Mouse (Mus musculus) intestine, postnatal 0 days (tissue): ENCODE measurements around the gene Nhlrc3. TPM values are rescaled to one million over a fixed set of nuclear protein-coding genes. Genes with fewer than 3 reads are reported as not detected.

ENCODE experiments used
- ATAC-seq: fragments of 200-750 bp; cut with Nextera tagmentation; 2 replicates; pipeline ENCODE4 v1.8.0; 2017; ENCODE audit warnings: mild to moderate bottlenecking, moderate TSS enrichment, moderate library complexity
- H3K27ac ChIP-seq: fragments of 300-500 bp; sonication (generic); 2 replicates; pipeline ENCODE4 v1.5.1; 2014; ENCODE audit warnings: mild to moderate bottlenecking, low read depth, low read length, moderate library complexity
- H3K27me3 ChIP-seq: fragments of 300-500 bp; sonication (generic); replicated peaks from 2 replicates; pipeline ENCODE4 v1.6.1; 2014; ENCODE audit warnings: low read length, mixed read lengths; ENCODE audit not compliant: control insufficient read depth, insufficient read depth
- H3K36me3 ChIP-seq: fragments of 300-500 bp; sonication (generic); 2 replicates; pipeline ENCODE4 v1.6.1; 2014; ENCODE audit warnings: mild to moderate bottlenecking, moderate library complexity; ENCODE audit not compliant: control insufficient read depth, insufficient read depth
- H3K4me1 ChIP-seq: fragments of 300-500 bp; sonication (generic); replicated peaks from 2 replicates; pipeline ENCODE4 v1.6.1; 2014; ENCODE audit warnings: antibody characterized with exemption, low read length, mixed read lengths; ENCODE audit not compliant: control insufficient read depth, insufficient read depth
- H3K4me2 ChIP-seq: fragments of 300-500 bp; sonication (generic); replicated peaks from 2 replicates; pipeline ENCODE4 v1.6.1; 2014; ENCODE audit warnings: low read depth, mild to moderate bottlenecking, moderate library complexity
- H3K4me3 ChIP-seq: fragments of 300-500 bp; sonication (generic); 2 replicates; pipeline ENCODE4 v1.5.1; 2014; ENCODE audit warnings: low read depth, low read length
- H3K9ac ChIP-seq: fragments of 300-500 bp; sonication (generic); 2 replicates; pipeline ENCODE4 v1.6.1; 2014; ENCODE audit warnings: mild to moderate bottlenecking, low read depth, low read length
- H3K9me3 ChIP-seq: fragments of 300-500 bp; sonication (generic); 2 replicates; pipeline ENCODE4 v1.6.1; 2016; ENCODE audit warnings: mixed run types; ENCODE audit not compliant: control insufficient read depth
- CTCF ChIP-seq: sonication (generic); IDR thresholded peaks from 2 replicates; pipeline ENCODE4 v1.5.1; 2016; ENCODE audit warnings: low read depth, mild to moderate bottlenecking, control low read depth, antibody characterized with exemption, moderate library complexity
- WGBS: fragments of 180-500 bp; shearing (Covaris S2); extraction: QIAGEN DNeasy Blood & Tissue Kit; methylation state at CpG from one replicate; pipeline ENCODE4 v1.1.7; 2014; 5-methylcytosine and 5-hydroxymethylcytosine counted together
- polyA plus RNA-seq: library from polyadenylated mRNA; unstranded; fragments of >200 nt; fragmentation: Nextera tagmentation; extraction: Ambion mirVana; gene quantifications from 2 replicates; pipeline ENCODE4 v1.2.1, GENCODE M21; 2015

Nhlrc3 gene
- polyA plus RNA-seq, 1 experiment from 2014 or later, result 21.0 TPM

- Histone ChIP-seq H3K36me3 (peaks cover 19% of the 10 kb centered on the region), H3K4me3 (peak overlapping the region; percentile 83), H3K9ac (peak overlapping the region; percentile 95), H3K27me3 (no peaks in the 10 kb centered on the region), H3K9me3 (no peaks in the 10 kb centered on the region), H3K4me1 (peaks cover 4% of the 10 kb centered on the region; the same call in 1 of the 2 replicates), H3K27ac (peak overlapping the region; percentile 87), H3K4me2 (peak overlapping the region; percentile 70)
- ATAC-seq, result peak; percentile 3; the same call in 1 of the 2 replicates
- peak; percentile 31 for TF ChIP-seq CTCF
- 2% methylated on average over 9 of the region's 9 CpGs for WGBS
Observed at GRCm38 (mm10) chr3:53462701-53463045, 459 bp downstream of the Nhlrc3 start.

- Histone ChIP-seq H3K27me3 (no peaks in the 10 kb centered on the region), H3K9me3 (no peaks in the 10 kb centered on the region), H3K4me3 (no peak overlapping the region), H3K4me1 (peaks cover 4% of the 10 kb centered on the region; the same call in 1 of the 2 replicates), H3K36me3 (peaks cover 39% of the 10 kb centered on the region), H3K27ac (no peak overlapping the region; the same call in 1 of the 2 replicates), H3K4me2 (no peak overlapping the region), H3K9ac (no peak overlapping the region)
- WGBS, result 64% methylated on average over 9 of the region's 9 CpGs
- no peak for ATAC-seq
- no peak for TF ChIP-seq CTCF
Observed at GRCm38 (mm10) chr3:53460106-53460505, 3.0 kb downstream of the Nhlrc3 start.

- TF ChIP-seq CTCF, result no peak
- H3K4me3 ChIP-seq, result no peak overlapping the region
- H3K36me3 ChIP-seq, result peaks cover 54% of the 10 kb centered on the region
- ATAC-seq, result no peak
- H3K4me2 ChIP-seq, result no peak overlapping the region
- no peak overlapping the region for H3K27ac ChIP-seq
- H3K9me3 ChIP-seq, result no peaks in the 10 kb centered on the region
- 70% methylated on average over 5 of the region's 5 CpGs for WGBS
- peaks cover 4% of the 10 kb centered on the region; the same call in 1 of the 2 replicates for H3K4me1 ChIP-seq
- H3K9ac ChIP-seq, result no peak overlapping the region
- H3K27me3 ChIP-seq, result no peaks in the 10 kb centered on the region
Observed at GRCm38 (mm10) chr3:53457750-53458149, 5.4 kb downstream of the Nhlrc3 start.

GRCm38 (mm10) chr3:53454984-53455383 is 8.1 kb downstream of the Nhlrc3 start:
- peak; percentile 76 for ATAC-seq
- 37% methylated on average over 7 of the region's 7 CpGs for WGBS
- TF ChIP-seq CTCF, result no peak
- H3K36me3 ChIP-seq, result peaks cover 73% of the 10 kb centered on the region
- no peak overlapping the region for H3K4me2 ChIP-seq
- no peaks in the 10 kb centered on the region for H3K4me1 ChIP-seq
- no peaks in the 10 kb centered on the region for H3K9me3 ChIP-seq
- no peak overlapping the region for H3K4me3 ChIP-seq
- H3K9ac ChIP-seq, result no peak overlapping the region
- H3K27ac ChIP-seq, result peak overlapping the region; percentile 79
- H3K27me3 ChIP-seq, result no peaks in the 10 kb centered on the region

GRCm38 (mm10) chr3:53454561-53454960 is 8.6 kb downstream of the Nhlrc3 start:
- Histone ChIP-seq H3K4me1 (no peaks in the 10 kb centered on the region), H3K27ac (peak overlapping the region; percentile 79), H3K27me3 (no peaks in the 10 kb centered on the region), H3K9me3 (no peaks in the 10 kb centered on the region), H3K9ac (no peak overlapping the region), H3K36me3 (peaks cover 69% of the 10 kb centered on the region), H3K4me2 (no peak overlapping the region), H3K4me3 (no peak overlapping the region)
- no peak for TF ChIP-seq CTCF
- WGBS, result 72% methylated on average over 6 of the region's 6 CpGs
- ATAC-seq, result 0 out of 2 replicates have a peak, but pooled peaks have one; percentile 12

- TF ChIP-seq CTCF, result no peak
- no peaks in the 10 kb centered on the region for H3K27me3 ChIP-seq
- WGBS, result 44% methylated on average over 6 of the region's 6 CpGs
- peak overlapping the region; percentile 79 for H3K27ac ChIP-seq
- H3K9me3 ChIP-seq, result no peaks in the 10 kb centered on the region
- no peaks in the 10 kb centered on the region for H3K4me1 ChIP-seq
- no peak overlapping the region for H3K4me3 ChIP-seq
- peaks cover 72% of the 10 kb centered on the region for H3K36me3 ChIP-seq
- peak; percentile 92 for ATAC-seq
- no peak overlapping the region for H3K9ac ChIP-seq
- H3K4me2 ChIP-seq, result peak overlapping the region; percentile 24; the same call in 1 of the 2 replicates
Observed at GRCm38 (mm10) chr3:53454005-53454404, 9.1 kb downstream of the Nhlrc3 start.

- Histone ChIP-seq H3K9ac (no peak overlapping the region), H3K27ac (peak overlapping the region; percentile 79), H3K4me3 (no peak overlapping the region), H3K27me3 (no peaks in the 10 kb centered on the region), H3K9me3 (no peaks in the 10 kb centered on the region), H3K4me1 (no peaks in the 10 kb centered on the region), H3K4me2 (peak overlapping the region; percentile 24; the same call in 1 of the 2 replicates), H3K36me3 (peaks cover 69% of the 10 kb centered on the region)
- TF ChIP-seq CTCF, result no peak
- ATAC-seq, result no peak
- 71% methylated on average over 7 of the region's 7 CpGs for WGBS
Observed at GRCm38 (mm10) chr3:53453346-53453745, 9.8 kb downstream of the Nhlrc3 start.
